Mouse (Mus musculus): ENCODE measurements at regions not wholly inside any gene's neighbourhood (a gene's known extent, or its start where the extent isn't known, plus 50 kb on each side); places are given as distances from the start of the nearest gene placed in this dataset.

GRCm38 (mm10) chr19:15583106-15583781 lies 363.9 kb downstream of the Psat1 start:
- TF ChIP-seq POLR2A (IDR thresholded peaks at IDR 0.05; ENCODE audit: insufficient read length, low read depth), result no peak
- TF ChIP-seq USF1 (IDR thresholded peaks at IDR 0.05; ENCODE audit: low read depth), result no peak
- no peak for TF ChIP-seq E2F4 (IDR thresholded peaks at IDR 0.05; ENCODE audit: insufficient read depth)
- TF ChIP-seq CEBPB (IDR thresholded peaks at IDR 0.05; ENCODE audit: insufficient read depth, poor library complexity, severe bottlenecking), result no peak
- TF ChIP-seq POLR2AphosphoS2 (IDR thresholded peaks at IDR 0.05; ENCODE audit: insufficient read length, low read depth), result no peak
- TF ChIP-seq REST (IDR thresholded peaks at IDR 0.05; ENCODE audit: insufficient read depth, insufficient read length), result no peak
- TF ChIP-seq MAX (IDR thresholded peaks at IDR 0.05; ENCODE audit: low read depth), result no peak
- no peak for TF ChIP-seq MYOG (IDR thresholded peaks at IDR 0.05; ENCODE audit: control insufficient read depth in 1 of 3, insufficient read depth in 1 of 3, insufficient read length in 2 of 3, low read depth in 2 of 3)
- TF ChIP-seq TCF3 (IDR thresholded peaks at IDR 0.05; ENCODE audit: insufficient read length, low read depth), result no peak
- no peak for TF ChIP-seq TCF12 (IDR thresholded peaks at IDR 0.05; ENCODE audit: insufficient read depth, poor library complexity, severe bottlenecking)
